Mouse (Mus musculus) brain, embryonic 14.5 days (tissue): ENCODE results near the gene Pdcd1lg2.

Source experiments
- CTCF ChIP-seq: fragments of 200-500 bp; IDR thresholded peaks from 2 replicates; pipeline ENCODE4 v1.5.1; 2012; ENCODE audit warnings: inconsistent platforms, mild to moderate bottlenecking, moderate library complexity, borderline replicate concordance; ENCODE audit not compliant: insufficient read depth, insufficient read length; ENCODE audit errors: extremely low read depth
- POLR2A ChIP-seq: fragments of 200-500 bp; IDR thresholded peaks from 2 replicates; pipeline ENCODE4 v1.6.1; 2012; ENCODE audit warnings: mild to moderate bottlenecking, inconsistent platforms, borderline replicate concordance; ENCODE audit not compliant: poor library complexity, insufficient read depth, insufficient read length, severe bottlenecking; ENCODE audit errors: extremely low read depth

GRCm38 (mm10) chr19:29509857-29510256 is 99.1 kb downstream of the Pdcd1lg2 start:
- no peak for TF ChIP-seq POLR2A
- no peak for TF ChIP-seq CTCF
